Mouse (Mus musculus) heart, embryonic 11.5 days (tissue): ENCODE measurements at regions not wholly inside any gene's neighbourhood (a gene's known extent, or its start where the extent isn't known, plus 50 kb on each side); places are given as distances from the start of the nearest gene placed in this dataset.
"Not testable (repeated sequence)": the region's sequence is repeated elsewhere in the genome, so short reads cannot be mapped to it uniquely, and the experiment has no call there.

Source experiments
- ATAC-seq: fragments of 200-750 bp; cut with Nextera tagmentation; replicated peaks from 2 replicates; pipeline ENCODE4 v1.8.0; 2017; ENCODE audit warnings: moderate library complexity; ENCODE audit not compliant: insufficient number of reproducible peaks, low FRiP score, low TSS enrichment
- H3K27ac ChIP-seq: fragments of 300-500 bp; sonication (generic); 2 replicates; pipeline ENCODE4 v1.5.1; 2014; ENCODE audit warnings: mild to moderate bottlenecking, low read depth, low read length
- H3K27me3 ChIP-seq: fragments of 300-500 bp; sonication (generic); 2 replicates; pipeline ENCODE4 v1.6.1; 2014; ENCODE audit warnings: mild to moderate bottlenecking, low read length, mixed read lengths; ENCODE audit not compliant: control insufficient read depth, insufficient read depth
- H3K36me3 ChIP-seq: fragments of 300-500 bp; sonication (generic); 2 replicates; pipeline ENCODE4 v1.6.1; 2014; ENCODE audit warnings: mild to moderate bottlenecking, low read length, moderate library complexity, mixed read lengths; ENCODE audit not compliant: control insufficient read depth, insufficient read depth
- H3K4me1 ChIP-seq: fragments of 300-500 bp; sonication (generic); 2 replicates; pipeline ENCODE4 v1.6.1; 2014; ENCODE audit warnings: low read length; ENCODE audit not compliant: control insufficient read depth, insufficient read depth
- H3K4me2 ChIP-seq: fragments of 300-500 bp; sonication (generic); 2 replicates; pipeline ENCODE4 v1.6.1; 2014; ENCODE audit warnings: mild to moderate bottlenecking, moderate library complexity
- H3K4me3 ChIP-seq: fragments of 300-500 bp; sonication (generic); 2 replicates; pipeline ENCODE4 v1.5.1; 2014; ENCODE audit warnings: low read depth, low read length
- H3K9ac ChIP-seq: fragments of 300-500 bp; sonication (generic); 2 replicates; pipeline ENCODE4 v1.6.1; 2014; ENCODE audit warnings: mild to moderate bottlenecking, low read depth, low read length, moderate library complexity
- H3K9me3 ChIP-seq: fragments of 300-500 bp; sonication (generic); replicated peaks from 2 replicates; pipeline ENCODE4 v1.6.1; 2016; ENCODE audit warnings: low read length; ENCODE audit not compliant: control insufficient read depth
- WGBS: fragments of 180-500 bp; shearing (Covaris S2); extraction: QIAGEN DNeasy Blood & Tissue Kit; methylation state at CpG from one replicate; pipeline ENCODE4 v1.1.7; 2014; ENCODE audit not compliant: insufficient replicate concordance; 5-methylcytosine and 5-hydroxymethylcytosine counted together

DNA sequence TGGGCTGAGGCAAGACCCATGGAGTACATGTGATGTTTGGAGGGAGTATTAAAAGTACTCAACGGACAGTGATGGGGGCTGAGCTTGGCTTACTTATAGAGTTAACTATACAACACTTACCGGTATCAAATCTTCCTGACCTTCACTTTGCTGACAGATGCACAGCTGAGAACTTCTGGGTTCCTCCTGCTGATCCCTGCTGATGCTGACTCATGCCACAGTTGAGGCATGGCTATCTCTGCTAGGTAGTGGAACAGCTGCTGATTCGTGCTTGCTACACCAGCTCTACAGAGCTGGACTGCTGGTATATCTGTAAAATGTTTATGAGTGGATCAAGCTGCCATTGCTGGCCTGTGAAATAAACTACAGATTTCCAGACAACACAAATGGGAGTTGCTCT, 145.3 kb upstream of the Olfm3 start:
- ATAC-seq, result no peak
- Histone ChIP-seq H3K9ac (no peak overlapping the region), H3K36me3 (no peaks in the 10 kb centered on the region), H3K4me1 (no peaks in the 10 kb centered on the region), H3K4me3 (no peak overlapping the region), H3K4me2 (no peak overlapping the region), H3K27ac (no peak overlapping the region), H3K27me3 (no peaks in the 10 kb centered on the region), H3K9me3 (no peaks in the 10 kb centered on the region)
- 76% methylated on average over 3 of the region's 3 CpGs for WGBS

GRCm38 (mm10) chr3:114759290-114760002, 144.4 kb upstream of the Olfm3 start:
- Histone ChIP-seq H3K4me2 (no peak overlapping the region), H3K9me3 (no peaks in the 10 kb centered on the region), H3K9ac (no peak overlapping the region), H3K36me3 (no peaks in the 10 kb centered on the region), H3K27me3 (no peaks in the 10 kb centered on the region), H3K27ac (no peak overlapping the region), H3K4me3 (no peak overlapping the region), H3K4me1 (no peaks in the 10 kb centered on the region)
- WGBS, result 68% methylated on average over 1 of the region's 1 CpGs
- ATAC-seq, result no peak

DNA sequence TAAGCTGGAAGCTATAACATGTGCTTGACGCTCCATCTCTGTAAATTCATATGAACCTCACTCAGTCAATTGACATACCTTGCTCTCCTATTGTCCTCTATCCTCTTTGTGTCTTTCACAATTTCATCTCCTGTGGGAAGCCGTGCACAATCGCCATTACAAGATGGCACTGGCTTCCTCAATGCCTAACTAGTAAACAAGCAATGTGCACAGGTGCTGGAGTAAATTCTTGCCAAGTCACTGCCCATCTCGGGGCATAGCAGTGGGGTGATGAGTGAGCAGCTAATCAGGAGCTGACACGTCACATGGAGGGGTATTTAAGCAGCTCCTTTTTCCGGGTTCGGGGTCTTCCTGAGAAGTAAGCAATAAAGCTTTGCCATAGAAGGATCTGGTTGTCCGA, 141.5 kb upstream of the Olfm3 start:
- H3K9ac ChIP-seq, H3K27ac ChIP-seq, H3K4me1 ChIP-seq, H3K9me3 ChIP-seq, H3K4me2 ChIP-seq, H3K36me3 ChIP-seq, H3K27me3 ChIP-seq, H3K4me3 ChIP-seq, ATAC-seq: not testable (repeated sequence)
- WGBS, result 77% methylated on average over 7 of the region's 8 CpGs

GRCm38 (mm10) chr3:114789082-114789481, 114.8 kb upstream of the Olfm3 start:
- H3K9me3 ChIP-seq, result no peaks in the 10 kb centered on the region
- H3K4me2 ChIP-seq, result no peak overlapping the region
- ATAC-seq, result no peak
- no peaks in the 10 kb centered on the region for H3K27me3 ChIP-seq
- WGBS, result 38% methylated on average over 1 of the region's 1 CpGs
- H3K9ac ChIP-seq, result no peak overlapping the region
- no peak overlapping the region for H3K27ac ChIP-seq
- no peaks in the 10 kb centered on the region for H3K36me3 ChIP-seq
- peaks cover 2% of the 10 kb centered on the region; the same call in 1 of the 2 replicates for H3K4me1 ChIP-seq
- H3K4me3 ChIP-seq, result no peak overlapping the region

DNA sequence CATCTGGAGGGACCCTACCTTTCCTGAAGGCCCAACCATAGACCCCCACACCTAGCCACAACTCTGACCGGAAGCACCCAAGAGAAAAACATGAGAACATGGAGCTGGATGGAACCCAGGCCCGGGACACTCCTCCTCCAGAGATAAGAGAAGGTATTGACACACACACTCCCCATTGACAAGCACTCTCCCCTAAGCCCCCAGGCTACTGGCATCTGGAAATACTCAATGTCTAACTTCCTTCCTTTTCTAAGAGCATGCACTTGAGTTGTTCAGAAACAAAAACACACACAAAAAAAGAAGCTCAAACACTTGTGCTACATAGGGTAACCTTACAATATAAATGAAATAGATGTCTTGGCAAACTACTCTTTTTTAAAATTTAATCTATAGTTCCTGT, 113.9 kb upstream of the Olfm3 start:
- no peaks in the 10 kb centered on the region for H3K9me3 ChIP-seq
- H3K4me1 ChIP-seq, result peaks cover 2% of the 10 kb centered on the region; the same call in 1 of the 2 replicates
- no peak overlapping the region for H3K9ac ChIP-seq
- peak; percentile 72 for ATAC-seq
- no peak overlapping the region for H3K27ac ChIP-seq
- no peaks in the 10 kb centered on the region for H3K27me3 ChIP-seq
- H3K4me2 ChIP-seq, result no peak overlapping the region
- no peaks in the 10 kb centered on the region for H3K36me3 ChIP-seq
- H3K4me3 ChIP-seq, result no peak overlapping the region
- WGBS, result 17% methylated on average over 2 of the region's 2 CpGs

GRCm38 (mm10) chr3:114833120-114833519, 70.8 kb upstream of the Olfm3 start:
- Histone ChIP-seq H3K4me1 (no peaks in the 10 kb centered on the region), H3K9me3 (no peaks in the 10 kb centered on the region), H3K4me2 (no peak overlapping the region), H3K9ac (no peak overlapping the region), H3K36me3 (no peaks in the 10 kb centered on the region), H3K4me3 (no peak overlapping the region), H3K27ac (no peak overlapping the region), H3K27me3 (no peaks in the 10 kb centered on the region)
- ATAC-seq, result no peak
- 81% methylated on average over 2 of the region's 2 CpGs for WGBS
